Mouse (Mus musculus) gastrocnemius, postnatal 14 days (tissue): Measurements from ENCODE around the gene Bcl2a1d. TPM values are rescaled to one million over a fixed set of nuclear protein-coding genes. Genes with fewer than 3 reads are reported as not detected.
"Not testable (repeated sequence)": the region's sequence is repeated elsewhere in the genome, so short reads cannot be mapped to it uniquely, and the experiment has no call there.

Experiments
- DNase-seq: peaks from one replicate; pipeline ENCODE4 v3.0.0; 2021; ENCODE audit warnings: mixed read lengths
- intact Hi-C: fragments of 180-260 bp; cut with DNase I; formaldehyde crosslinking; loops from one replicate; pipeline ENCODE4 v1.15.1; 2025; ENCODE audit warnings: low total_unique reads
- total RNA-seq, 2 experiments: library from RNA; stranded (reverse); gene quantifications; 2 replicates each; pipeline ENCODE4 v1.2.3; 2021

Gene Bcl2a1d
- total RNA-seq, 2 experiments from 2014 or later = not detected

DNA sequence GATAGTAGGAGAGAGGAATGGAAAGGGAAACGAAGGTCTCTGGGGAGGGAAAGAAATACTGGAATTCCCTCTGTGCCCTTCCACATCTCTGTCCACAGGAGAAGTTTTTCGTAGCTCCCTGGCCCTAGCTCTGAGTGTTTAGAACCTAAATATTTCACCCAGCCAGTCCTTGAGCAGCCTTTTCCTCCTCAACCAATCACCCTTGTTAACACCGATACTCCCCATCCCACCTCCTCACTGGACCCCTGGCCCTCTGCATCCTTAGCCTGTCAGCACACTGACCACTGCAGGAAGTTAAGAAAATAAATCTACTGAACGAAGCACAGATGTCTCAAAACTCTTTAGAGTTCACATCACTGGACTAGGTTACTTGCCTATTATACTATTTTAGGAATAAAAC lies 25.0 kb downstream of the Bcl2a1d start:
- intact Hi-C loops = no loop called here
- DNase-seq = no peak

DNA sequence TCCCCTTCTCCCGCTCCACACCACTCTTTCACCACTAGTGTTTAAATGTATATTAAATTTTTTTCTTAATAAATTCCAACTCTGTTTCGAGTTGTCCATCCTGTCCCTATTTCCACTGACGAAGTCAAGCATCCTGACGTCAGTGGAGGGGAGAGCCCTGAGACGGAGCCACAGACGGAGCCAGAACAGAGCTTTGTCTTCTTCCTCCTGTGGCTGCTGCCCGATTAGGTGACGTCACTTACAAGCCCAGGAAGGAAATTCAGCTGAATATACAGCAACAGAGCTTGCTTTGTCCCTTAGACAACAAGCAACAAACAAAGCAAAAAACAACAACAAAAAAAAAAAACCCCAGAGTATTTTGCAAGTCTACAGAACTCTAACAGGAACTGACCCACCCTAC lies 26.6 kb downstream of the Bcl2a1d start:
- DNase-seq, intact Hi-C loops: not testable (repeated sequence)

DNA sequence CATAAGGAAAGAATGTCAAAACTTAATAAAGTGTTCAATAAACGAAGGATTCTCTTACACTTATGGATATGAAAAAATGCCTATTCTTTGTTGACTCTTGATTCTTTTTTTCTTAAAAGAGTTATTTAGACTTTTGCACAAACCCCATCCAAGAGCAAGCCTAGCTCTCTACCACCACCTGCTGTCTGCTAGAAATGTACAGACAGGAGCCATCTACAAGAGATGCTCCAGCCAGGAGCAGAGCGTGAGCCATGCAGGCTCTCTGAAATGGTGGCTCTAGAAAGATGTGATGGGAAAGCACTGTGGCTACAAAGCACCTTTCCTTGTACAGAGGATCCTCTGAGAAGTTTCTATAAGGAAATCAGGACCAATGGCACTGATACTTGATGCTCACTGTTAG lies 33.0 kb downstream of the Bcl2a1d start:
- DNase-seq, intact Hi-C loops: not testable (repeated sequence)

DNA sequence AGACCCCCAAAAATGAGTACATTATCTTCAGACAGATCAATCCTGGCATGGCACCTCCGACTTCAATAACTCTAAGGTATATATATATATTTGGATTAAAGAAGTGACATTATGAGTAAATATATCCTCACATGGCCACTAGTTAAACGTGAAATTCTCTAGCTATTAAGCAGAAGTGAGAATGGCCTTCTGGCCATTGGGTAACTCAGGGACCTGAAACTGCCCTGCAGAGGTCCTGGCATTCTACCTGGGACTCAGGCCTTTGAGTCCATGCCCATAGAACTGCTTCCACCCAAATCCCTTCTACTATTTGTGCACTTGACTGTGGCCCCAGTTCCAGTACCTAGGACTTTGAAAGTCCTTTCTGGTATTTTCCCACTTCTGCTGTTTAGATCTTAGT lies 40.4 kb downstream of the Bcl2a1d start:
- DNase-seq = not testable (repeated sequence)

DNA sequence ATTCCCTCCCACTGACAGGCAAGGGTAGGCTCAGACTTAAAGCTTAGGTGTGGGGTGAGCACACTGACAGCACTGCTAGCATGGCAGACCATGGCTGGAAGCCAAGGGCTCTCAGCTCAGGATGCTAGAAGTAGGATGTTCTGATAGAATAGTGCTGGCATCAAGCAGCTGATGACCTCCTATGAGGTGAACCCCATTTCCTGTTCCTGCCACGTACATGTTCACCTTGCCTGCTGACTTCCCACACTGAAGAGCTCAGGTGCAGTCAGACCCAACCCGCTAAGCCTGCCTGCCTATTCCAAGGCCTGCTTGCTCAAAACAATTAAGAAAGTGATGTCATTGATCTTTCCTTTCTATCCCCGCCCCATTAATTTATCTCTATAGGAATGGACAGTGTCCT lies 42.3 kb downstream of the Bcl2a1d start:
- intact Hi-C loops, DNase-seq: not testable (repeated sequence)

More for the DNA sequence above, 40.4 kb downstream of the Bcl2a1d start:
- intact Hi-C loops = not testable (repeated sequence)

DNA sequence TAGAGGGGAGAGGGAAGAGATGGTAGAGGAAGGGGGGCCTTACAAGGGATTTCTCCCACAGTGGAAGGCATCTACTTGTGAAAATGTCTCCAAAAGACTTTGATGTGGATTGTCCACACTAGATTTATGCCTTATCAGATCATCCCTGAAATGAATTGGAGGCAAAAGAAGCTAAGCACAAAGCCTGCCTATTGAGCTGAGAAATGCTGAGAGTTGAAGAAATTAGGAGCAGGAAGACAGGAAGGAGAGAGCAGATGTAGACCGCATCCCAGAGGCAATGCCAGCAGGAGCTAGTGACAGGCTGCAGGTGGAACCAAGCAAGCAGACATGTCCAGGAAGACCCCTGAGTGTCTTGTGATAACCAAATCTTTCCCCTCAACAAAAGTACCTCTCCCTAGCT lies 45.0 kb downstream of the Bcl2a1d start:
- intact Hi-C loops, DNase-seq: not testable (repeated sequence)

Other genes with a start within 250 kb of the Bcl2a1d start
- gene Syncrip, start 249.3 kb downstream of the Bcl2a1d start, total RNA-seq = 10 to 100 TPM; 43.7 to 56.5 TPM
- 1 to 10 TPM; 6.1 to 6.4 TPM for gene Zfp949, start 183.9 kb downstream of the Bcl2a1d start, total RNA-seq
- gene Trim43a, start 151.0 kb downstream of the Bcl2a1d start, total RNA-seq = under 1 TPM in 1 of 2 experiments, not detected in 1; 0.27 TPM
- 10 to 100 TPM; 10.6 to 11.6 TPM for gene Mthfsl, start 11.6 kb downstream of the Bcl2a1d start, total RNA-seq
- gene Trim43c, start 107.2 kb upstream of the Bcl2a1d start, total RNA-seq = not detected
- gene Bcl2a1a, start 225.0 kb upstream of the Bcl2a1d start, total RNA-seq = under 1 TPM in 1 of 2 experiments, not detected in 1; 0.37 TPM